Mouse (Mus musculus): ENCODE results near the gene Prss35. TPM values are rescaled to one million over a fixed set of nuclear protein-coding genes. Genes with fewer than 3 reads are reported as not detected.

The Prss35 gene
- total RNA-seq, 2 experiments from 2014 or later = 10.9 to 11.4 TPM

GRCm38 (mm10) chr9:86729811-86730210 lies 13.6 kb upstream of the Prss35 start:
- DNase-seq = no peak
- intact Hi-C loops (cut with DNase I) = no loop called here

- DNase-seq = no peak
- intact Hi-C loops (cut with DNase I) = no loop called here
These were observed 9.1 kb upstream of the Prss35 start for GRCm38 (mm10) chr9:86734357-86734756.

- DNase-seq = no peak
- intact Hi-C loops (cut with DNase I) = no loop called here
These were observed 8.7 kb upstream of the Prss35 start for GRCm38 (mm10) chr9:86734795-86735194.

GRCm38 (mm10) chr9:86736991-86737390 lies 6.5 kb upstream of the Prss35 start:
- DNase-seq = no peak
- intact Hi-C loops (cut with DNase I) = no loop called here

- intact Hi-C loops (cut with DNase I) = no loop called here
- DNase-seq = no peak
These were observed 5.4 kb upstream of the Prss35 start for GRCm38 (mm10) chr9:86738067-86738466.

GRCm38 (mm10) chr9:86738801-86739200 lies 4.6 kb upstream of the Prss35 start:
- DNase-seq = no peak
- intact Hi-C loops (cut with DNase I) = no loop called here

- DNase-seq = no peak
- intact Hi-C loops (cut with DNase I) = no loop called here
These were observed 3.5 kb upstream of the Prss35 start for GRCm38 (mm10) chr9:86739971-86740370.

GRCm38 (mm10) chr9:86744041-86744440 lies 592 bp downstream of the Prss35 start:
- intact Hi-C loops (cut with DNase I) = no loop called here
- no peak for DNase-seq

GRCm38 (mm10) chr9:86745926-86746581 lies 2.6 kb downstream of the Prss35 start:
- DNase-seq = peak; percentile 72
- intact Hi-C loops (cut with DNase I) = loop anchor here (5.0 kb wide), 1 partner anchor 154 kb away; no protein-coding TSS in a partner anchor

- intact Hi-C loops (cut with DNase I) = no loop called here
- no peak for DNase-seq
These were observed 19.3 kb downstream of the Prss35 start for GRCm38 (mm10) chr9:86762477-86763376.

- intact Hi-C loops (cut with DNase I) = no loop called here
These were observed 20.6 kb downstream of the Prss35 start for GRCm38 (mm10) chr9:86764002-86764401.

GRCm38 (mm10) chr9:86766991-86767390 lies 23.5 kb downstream of the Prss35 start:
- no peak for DNase-seq
- intact Hi-C loops (cut with DNase I) = no loop called here

More at GRCm38 (mm10) chr9:86764002-86764401, 20.6 kb downstream of the Prss35 start:
- no peak for DNase-seq

- intact Hi-C loops (cut with DNase I) = no loop called here
- no peak for DNase-seq
These were observed 29.4 kb downstream of the Prss35 start for GRCm38 (mm10) chr9:86772897-86773296.

- DNase-seq = no peak
- intact Hi-C loops (cut with DNase I) = no loop called here
These were observed 30.5 kb downstream of the Prss35 start for GRCm38 (mm10) chr9:86773996-86774395.

GRCm38 (mm10) chr9:86775374-86775773 lies 31.9 kb downstream of the Prss35 start:
- intact Hi-C loops (cut with DNase I) = no loop called here
- no peak for DNase-seq

- intact Hi-C loops (cut with DNase I) = no loop called here
- no peak for DNase-seq
These were observed 33.9 kb downstream of the Prss35 start for GRCm38 (mm10) chr9:86777309-86777708.

- intact Hi-C loops (cut with DNase I) = no loop called here
- DNase-seq = no peak
These were observed 34.8 kb downstream of the Prss35 start for GRCm38 (mm10) chr9:86778212-86778611.

- no peak for DNase-seq
- intact Hi-C loops (cut with DNase I) = no loop called here
These were observed 38.0 kb downstream of the Prss35 start for GRCm38 (mm10) chr9:86781426-86781825.

- intact Hi-C loops (cut with DNase I) = no loop called here
- DNase-seq = no peak
These were observed 39.4 kb downstream of the Prss35 start for GRCm38 (mm10) chr9:86782836-86783235.

- intact Hi-C loops (cut with DNase I) = no loop called here
- no peak for DNase-seq
These were observed 45.7 kb downstream of the Prss35 start for GRCm38 (mm10) chr9:86789186-86789585.

- no peak for DNase-seq
- intact Hi-C loops (cut with DNase I) = no loop called here
These were observed 48.5 kb downstream of the Prss35 start for GRCm38 (mm10) chr9:86791927-86792326.

- intact Hi-C loops (cut with DNase I) = no loop called here
- DNase-seq = no peak
These were observed 51.8 kb downstream of the Prss35 start for GRCm38 (mm10) chr9:86795236-86795635.
